Mouse (Mus musculus): Measurements from ENCODE around the gene Lrrc8a. TPM values are rescaled to one million over a fixed set of nuclear protein-coding genes. Genes with fewer than 3 reads are reported as not detected.

Lrrc8a gene
- polyA plus RNA-seq, 1 experiment from 2014 or later, result 57.8 TPM

GRCm38 (mm10) chr2:30299966-30300365 is 62.5 kb downstream of the Lrrc8a start:
- H3K27me3 ChIP-seq (ENCODE audit: control insufficient read depth, insufficient read depth, low read depth, low read length), result no peaks in the 10 kb centered on the region
- no peak for ATAC-seq
- peaks cover 26% of the 10 kb centered on the region for H3K36me3 ChIP-seq (ENCODE audit: control insufficient read depth, insufficient read depth, low read length)
- no peak overlapping the region for H3K27ac ChIP-seq (ENCODE audit: low read length)
- H3K4me1 ChIP-seq (ENCODE audit: control insufficient read depth, insufficient read depth, low read length), result no peaks in the 10 kb centered on the region
- H3K4me2 ChIP-seq (ENCODE audit: low read length), result no peak overlapping the region
- no peak overlapping the region for H3K4me3 ChIP-seq (ENCODE audit: low read depth, low read length)
- WGBS, result 90% methylated on average over 5 of the region's 5 CpGs
- H3K9ac ChIP-seq (ENCODE audit: low read depth, low read length), result no peak overlapping the region
- no peaks in the 10 kb centered on the region for H3K9me3 ChIP-seq (replicated peaks; ENCODE audit: control insufficient read depth, low read length, poor library complexity, severe bottlenecking)

DNA sequence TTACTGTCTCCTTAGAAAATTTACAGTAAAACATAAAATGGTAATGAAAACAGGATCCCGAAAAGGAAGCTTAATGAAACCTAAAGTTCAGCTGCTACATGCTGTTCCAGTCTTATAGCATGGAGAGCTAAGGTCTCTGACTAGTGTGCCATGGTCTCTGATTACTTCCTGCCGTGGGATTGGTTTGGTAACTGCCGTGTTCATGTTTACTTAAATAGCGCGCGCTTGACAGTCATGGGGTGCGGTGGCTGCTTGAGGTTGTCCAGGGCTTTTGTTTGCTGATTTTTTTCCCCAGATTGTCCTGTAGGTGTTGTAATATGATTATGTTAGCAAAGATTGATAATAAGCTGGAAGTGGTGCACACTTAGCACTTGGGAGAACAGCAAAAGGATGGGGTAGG is 68.6 kb downstream of the Lrrc8a start:
- H3K27me3 ChIP-seq (ENCODE audit: control insufficient read depth, insufficient read depth, low read depth, low read length), result no peaks in the 10 kb centered on the region
- no peak overlapping the region for H3K27ac ChIP-seq (ENCODE audit: low read length)
- H3K4me3 ChIP-seq (ENCODE audit: low read depth, low read length), result no peak overlapping the region
- H3K9me3 ChIP-seq (replicated peaks; ENCODE audit: control insufficient read depth, low read length, poor library complexity, severe bottlenecking), result no peaks in the 10 kb centered on the region
- H3K9ac ChIP-seq (ENCODE audit: low read depth, low read length), result no peak overlapping the region
- H3K4me2 ChIP-seq (ENCODE audit: low read length), result no peak overlapping the region
- WGBS, result 98% methylated on average over 7 of the region's 7 CpGs
- H3K4me1 ChIP-seq (ENCODE audit: control insufficient read depth, insufficient read depth, low read length), result no peaks in the 10 kb centered on the region
- H3K36me3 ChIP-seq (ENCODE audit: control insufficient read depth, insufficient read depth, low read length), result peaks cover 40% of the 10 kb centered on the region
- no peak for ATAC-seq

DNA sequence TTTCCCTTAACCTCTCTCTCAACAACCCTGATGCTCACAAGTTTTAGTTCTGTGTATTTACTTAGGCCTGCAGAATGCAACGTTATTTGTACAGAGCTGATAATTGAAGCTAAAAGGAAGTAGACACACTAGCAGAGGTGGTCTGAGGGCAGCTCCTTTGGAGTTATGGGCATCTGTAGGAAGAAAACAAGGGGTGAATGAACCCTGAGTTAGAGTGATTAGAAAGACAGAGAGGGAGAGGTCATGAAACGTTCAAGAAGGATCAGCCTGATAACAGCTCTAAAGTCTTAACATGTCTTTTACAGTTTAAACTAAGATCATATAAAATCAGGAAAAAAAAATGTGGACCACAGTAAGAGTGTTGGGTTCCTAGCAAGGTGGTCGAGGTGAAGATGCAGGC is 71.8 kb downstream of the Lrrc8a start:
- Histone ChIP-seq H3K4me2 (ENCODE audit: low read length) (no peak overlapping the region), H3K27ac (ENCODE audit: low read length) (no peak overlapping the region), H3K4me1 (ENCODE audit: control insufficient read depth, insufficient read depth, low read length) (no peaks in the 10 kb centered on the region), H3K36me3 (ENCODE audit: control insufficient read depth, insufficient read depth, low read length) (peaks cover 42% of the 10 kb centered on the region), H3K27me3 (ENCODE audit: control insufficient read depth, insufficient read depth, low read depth, low read length) (no peaks in the 10 kb centered on the region), H3K9me3 (replicated peaks; ENCODE audit: control insufficient read depth, low read length, poor library complexity, severe bottlenecking) (no peaks in the 10 kb centered on the region), H3K9ac (ENCODE audit: low read depth, low read length) (no peak overlapping the region), H3K4me3 (ENCODE audit: low read depth, low read length) (no peak overlapping the region)
- ATAC-seq, result no peak
- 95% methylated on average over 3 of the region's 3 CpGs for WGBS

DNA sequence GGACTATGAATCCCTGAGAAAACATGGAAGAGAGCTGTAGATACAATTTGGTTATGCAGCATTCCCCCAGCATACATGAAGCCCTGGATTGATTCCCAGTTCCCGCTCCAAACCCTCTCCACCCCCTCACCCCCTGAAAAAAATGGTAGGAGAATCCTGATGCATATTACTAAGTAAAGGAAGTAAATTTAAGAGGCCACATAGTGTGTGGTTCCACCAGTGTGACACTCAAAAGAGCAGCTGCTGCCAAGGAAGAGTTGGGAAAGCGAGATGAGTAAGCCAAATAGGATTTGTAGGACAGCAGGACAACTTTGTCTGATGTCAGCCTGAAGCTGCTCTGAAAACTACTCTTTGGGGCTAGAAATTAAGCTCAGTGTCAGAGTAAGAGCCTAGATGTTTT is 74.0 kb downstream of the Lrrc8a start:
- Histone ChIP-seq H3K9ac (ENCODE audit: low read depth, low read length) (no peak overlapping the region), H3K27me3 (ENCODE audit: control insufficient read depth, insufficient read depth, low read depth, low read length) (no peaks in the 10 kb centered on the region), H3K4me2 (ENCODE audit: low read length) (no peak overlapping the region), H3K4me3 (ENCODE audit: low read depth, low read length) (no peak overlapping the region), H3K36me3 (ENCODE audit: control insufficient read depth, insufficient read depth, low read length) (peaks cover 46% of the 10 kb centered on the region), H3K9me3 (replicated peaks; ENCODE audit: control insufficient read depth, low read length, poor library complexity, severe bottlenecking) (no peaks in the 10 kb centered on the region), H3K27ac (ENCODE audit: low read length) (no peak overlapping the region), H3K4me1 (ENCODE audit: control insufficient read depth, insufficient read depth, low read length) (no peaks in the 10 kb centered on the region)
- no peak for ATAC-seq
- 96% methylated on average over 2 of the region's 2 CpGs for WGBS

Other genes starting within 250 kb of the Lrrc8a start
- gene Wdr34, start 188.8 kb upstream of the Lrrc8a start, polyA plus RNA-seq (2015; fragmentation: Nextera tagmentation; extraction: Ambion mirVana), result 82.5 and 85.9 TPM in 2 replicates
- 314 and 357 TPM in 2 replicates for gene Set, start 180.3 kb upstream of the Lrrc8a start, polyA plus RNA-seq (2015; fragmentation: Nextera tagmentation; extraction: Ambion mirVana)
- 1.5 and 2.1 TPM in 2 replicates for gene Pkn3, start 160.0 kb upstream of the Lrrc8a start, polyA plus RNA-seq (2015; fragmentation: Nextera tagmentation; extraction: Ambion mirVana)
- gene Zdhhc12, start 144.1 kb upstream of the Lrrc8a start, polyA plus RNA-seq (2015; fragmentation: Nextera tagmentation; extraction: Ambion mirVana), result 21.1 and 26.9 TPM in 2 replicates
- 13.1 and 13.5 TPM in 2 replicates for gene Zer1, start 113.1 kb upstream of the Lrrc8a start, polyA plus RNA-seq (2015; fragmentation: Nextera tagmentation; extraction: Ambion mirVana)
- 11.8 and 14.3 TPM in 2 replicates for gene Tbc1d13, start 104.0 kb upstream of the Lrrc8a start, polyA plus RNA-seq (2015; fragmentation: Nextera tagmentation; extraction: Ambion mirVana)
- gene Endog, start 66.2 kb upstream of the Lrrc8a start, polyA plus RNA-seq (2015; fragmentation: Nextera tagmentation; extraction: Ambion mirVana), result 22.6 and 27.0 TPM in 2 replicates
- gene Spout1, start 59.3 kb upstream of the Lrrc8a start, polyA plus RNA-seq (2015; fragmentation: Nextera tagmentation; extraction: Ambion mirVana), result 63.0 and 67.3 TPM in 2 replicates
- 13.4 and 15.8 TPM in 2 replicates for gene Kyat1, start 31.9 kb upstream of the Lrrc8a start, polyA plus RNA-seq (2015; fragmentation: Nextera tagmentation; extraction: Ambion mirVana)
- gene Gm28035, start 2.9 kb downstream of the Lrrc8a start, polyA plus RNA-seq (2015; fragmentation: Nextera tagmentation; extraction: Ambion mirVana), result 0.26 and 0.27 TPM in 2 replicates
- gene Phyhd1, start 28.5 kb downstream of the Lrrc8a start, polyA plus RNA-seq (2015; fragmentation: Nextera tagmentation; extraction: Ambion mirVana), result 6.1 and 7.2 TPM in 2 replicates
- gene Gm28038, start 43.3 kb downstream of the Lrrc8a start, polyA plus RNA-seq (2015; fragmentation: Nextera tagmentation; extraction: Ambion mirVana), result not detected in 2 replicates
- gene Dolk, start 48.6 kb downstream of the Lrrc8a start, polyA plus RNA-seq (2015; fragmentation: Nextera tagmentation; extraction: Ambion mirVana), result 38.0 and 40.9 TPM in 2 replicates
- 18.9 and 19.6 TPM in 2 replicates for gene Nup188, start 48.7 kb downstream of the Lrrc8a start, polyA plus RNA-seq (2015; fragmentation: Nextera tagmentation; extraction: Ambion mirVana)
- gene Sh3glb2, start 121.6 kb downstream of the Lrrc8a start, polyA plus RNA-seq (2015; fragmentation: Nextera tagmentation; extraction: Ambion mirVana), result 206 and 218 TPM in 2 replicates
- gene Miga2, start 126.5 kb downstream of the Lrrc8a start, polyA plus RNA-seq (2015; fragmentation: Nextera tagmentation; extraction: Ambion mirVana), result 32.9 and 35.0 TPM in 2 replicates
- gene Dolpp1, start 154.5 kb downstream of the Lrrc8a start, polyA plus RNA-seq (2015; fragmentation: Nextera tagmentation; extraction: Ambion mirVana), result 63.6 and 67.8 TPM in 2 replicates
- 23.6 and 26.0 TPM in 2 replicates for gene Crat, start 178.1 kb downstream of the Lrrc8a start, polyA plus RNA-seq (2015; fragmentation: Nextera tagmentation; extraction: Ambion mirVana)
- gene Ptpa, start 178.3 kb downstream of the Lrrc8a start, polyA plus RNA-seq (2015; fragmentation: Nextera tagmentation; extraction: Ambion mirVana), result 146 and 156 TPM in 2 replicates
- 2.0 TPM in 2 replicates for gene Ier5l, start 236.5 kb downstream of the Lrrc8a start, polyA plus RNA-seq (2015; fragmentation: Nextera tagmentation; extraction: Ambion mirVana)

All from midbrain, embryonic 16.5 days (tissue).